Mouse (Mus musculus) bone marrow macrophage, adult 2 months (primary cell): Measurements from ENCODE around the gene Uck1.

Experiments used
- CTCF ChIP-seq: IDR thresholded peaks from 2 replicates; pipeline ENCODE4 v1.5.1; 2012; ENCODE audit warnings: low read depth, mild to moderate bottlenecking, low read length, moderate library complexity
- POLR2A ChIP-seq: IDR thresholded peaks from 2 replicates; pipeline ENCODE4 v1.6.1; 2012; ENCODE audit warnings: mild to moderate bottlenecking, low read depth, low read length, borderline replicate concordance

DNA sequence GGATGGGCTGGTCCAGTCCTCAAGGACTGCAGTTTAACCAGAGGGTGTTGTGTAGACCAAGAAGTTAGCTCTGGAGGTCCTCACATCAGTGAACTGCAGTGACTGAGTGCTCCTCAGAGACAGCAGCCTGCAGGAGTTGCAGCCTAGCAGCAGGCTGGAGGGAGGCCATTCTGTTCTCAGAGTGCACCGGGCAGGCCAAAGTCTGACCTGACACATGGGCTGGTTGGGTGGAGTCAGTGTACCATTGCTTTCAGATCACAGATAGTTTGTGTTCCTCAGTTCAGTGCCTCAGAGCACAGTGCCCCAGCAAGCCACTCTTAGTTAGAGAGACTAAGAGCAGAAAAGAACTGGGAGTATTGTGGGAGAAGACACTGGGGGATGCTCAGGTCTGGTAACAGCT is 52.3 kb downstream of the Uck1 start:
- no peak for TF ChIP-seq POLR2A
- no peak for TF ChIP-seq CTCF
